Mouse (Mus musculus) activated CD4-positive, CD25-positive, alpha-beta regulatory T cell, adult 4 months (primary cell): ENCODE results near the gene Usp47. TPM values are rescaled to one million over a fixed set of nuclear protein-coding genes. Genes with fewer than 3 reads are reported as not detected.

Experiments used
- ATAC-seq: one replicate; pipeline ENCODE4 v1.8.0; 2017
- polyA plus RNA-seq, 2 experiments: library from polyadenylated mRNA; unstranded; fragments of 100-300 nt; shearing (Covaris generic); gene quantifications; one replicate each; pipeline ENCODE4 v1.2.1; 2017

Usp47 gene
- 10 to 100 TPM; 16.1 to 17.5 TPM for polyA plus RNA-seq

DNA sequence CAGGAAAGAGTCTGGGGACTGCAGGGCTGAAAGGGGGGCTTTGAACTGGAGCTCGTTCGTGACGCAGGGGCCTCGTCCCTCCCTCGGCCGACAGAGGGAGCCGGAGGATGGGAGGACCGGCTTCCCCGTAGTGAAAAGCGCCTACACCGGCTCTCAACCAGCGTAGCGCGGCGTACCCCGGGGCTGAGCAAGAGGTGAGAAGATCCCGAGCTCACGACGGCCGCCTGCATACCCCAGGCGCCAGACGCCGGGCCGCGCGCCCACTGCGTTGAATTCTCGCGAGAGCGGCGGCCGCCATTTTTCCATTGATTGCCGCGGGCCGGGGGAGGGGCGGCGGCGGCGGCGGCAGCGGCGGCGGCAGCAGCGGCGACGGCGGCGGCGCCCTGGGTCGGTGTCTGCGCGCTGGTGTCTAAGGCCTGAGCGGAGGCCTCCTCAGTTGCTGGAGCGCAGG, at the start of gene Usp47:
Usp47 (plus strand) TSS at position 355 of the 451 bp plus-strand sequence.
- ATAC-seq = peak; percentile 74

DNA sequence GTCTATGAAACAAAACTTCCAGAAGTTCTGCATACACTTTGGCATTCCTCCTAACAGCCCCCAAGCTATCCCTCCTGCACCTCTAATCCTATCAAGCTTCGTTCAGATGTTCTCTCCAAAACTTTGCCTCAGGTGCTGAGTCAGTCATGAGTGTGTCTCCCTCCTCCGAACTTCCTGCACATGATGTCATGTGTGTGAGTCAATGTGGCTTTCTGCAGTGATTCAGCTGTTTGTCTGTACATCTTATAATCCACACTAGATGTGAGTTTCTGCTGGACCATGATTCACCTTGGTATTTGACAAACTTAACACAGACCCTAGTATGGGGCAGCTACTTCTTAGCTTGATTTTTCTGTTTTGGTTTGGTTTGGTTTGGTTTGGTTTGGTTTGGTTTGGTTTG, 46.9 kb upstream of the Usp47 start:
- no peak for ATAC-seq

DNA sequence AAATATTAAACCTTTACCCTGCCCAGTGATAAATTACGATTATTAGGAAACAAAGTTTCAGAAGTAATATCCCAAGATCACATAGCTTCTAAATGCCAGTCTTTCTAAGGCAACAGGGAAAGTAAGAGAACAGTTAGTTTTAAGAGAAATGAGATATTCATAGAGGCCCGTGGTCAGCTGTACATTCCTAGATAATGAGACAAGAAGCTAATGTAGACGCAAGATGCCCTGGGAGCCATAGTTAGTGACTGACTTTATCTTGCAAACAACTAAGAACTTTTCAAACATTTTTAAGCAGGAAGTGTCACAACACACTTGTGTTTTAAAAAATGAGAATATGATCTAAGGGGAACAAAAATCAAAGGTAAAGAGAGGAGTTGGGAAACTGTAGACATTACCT, 45.4 kb upstream of the Usp47 start:
- ATAC-seq = no peak

DNA sequence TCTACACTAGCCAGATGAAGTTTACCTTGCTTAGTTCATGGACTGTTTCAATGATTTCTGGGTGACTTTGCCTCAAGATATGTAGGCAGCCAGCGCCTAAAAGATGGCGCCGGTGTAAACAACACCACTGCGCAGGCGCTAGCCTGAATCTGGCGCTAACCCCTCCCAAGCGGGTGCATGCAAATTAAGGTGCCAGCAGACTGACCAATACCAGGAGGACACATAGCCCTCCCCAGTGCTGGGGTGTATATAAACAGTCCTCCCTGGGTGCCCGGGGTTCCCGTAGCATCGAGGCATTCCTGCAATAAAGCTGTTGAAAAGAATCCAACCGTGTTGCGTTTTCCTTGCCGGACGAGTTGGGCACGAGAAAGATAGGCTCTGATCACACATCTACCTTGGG, 41.0 kb upstream of the Usp47 start:
- ATAC-seq = no peak

DNA sequence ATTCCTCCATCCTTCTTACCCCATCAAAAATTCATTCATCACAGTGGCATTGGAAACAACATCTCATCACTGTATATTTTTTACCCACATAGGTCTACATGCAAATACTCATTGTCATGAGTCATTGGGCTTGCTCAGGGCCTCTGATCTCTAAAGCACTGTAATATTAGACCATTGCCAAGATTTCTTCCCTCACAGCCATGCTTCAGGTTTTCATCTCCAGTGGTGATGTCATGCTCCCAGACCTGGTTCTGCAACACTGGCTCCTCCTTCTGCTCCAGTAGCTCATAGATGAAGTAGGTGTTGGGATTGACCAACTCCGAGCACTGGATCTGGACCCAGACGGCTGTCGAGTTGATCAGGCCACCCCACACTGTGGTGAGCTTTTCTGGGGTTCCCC, 38.8 kb upstream of the Usp47 start:
- ATAC-seq = no peak

DNA sequence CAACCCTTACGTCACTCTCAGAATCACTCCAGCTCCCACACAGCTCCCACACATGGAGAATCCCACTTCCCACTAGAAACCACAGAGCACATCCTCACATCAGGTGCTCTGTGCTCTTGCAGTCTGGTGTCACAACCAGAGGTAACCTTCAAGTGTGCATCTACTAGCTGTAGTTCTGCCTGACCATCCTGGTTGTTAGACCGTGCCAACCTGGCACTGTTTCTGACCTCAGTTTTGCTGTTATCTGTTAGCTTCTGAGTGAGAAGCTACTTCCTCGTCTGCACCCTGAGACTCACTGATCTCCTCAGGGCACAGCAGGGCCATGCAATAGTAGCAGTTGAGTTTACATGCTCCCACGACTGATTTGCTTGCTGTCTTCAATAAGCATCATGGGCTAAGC, 38.0 kb upstream of the Usp47 start:
- ATAC-seq = no peak

DNA sequence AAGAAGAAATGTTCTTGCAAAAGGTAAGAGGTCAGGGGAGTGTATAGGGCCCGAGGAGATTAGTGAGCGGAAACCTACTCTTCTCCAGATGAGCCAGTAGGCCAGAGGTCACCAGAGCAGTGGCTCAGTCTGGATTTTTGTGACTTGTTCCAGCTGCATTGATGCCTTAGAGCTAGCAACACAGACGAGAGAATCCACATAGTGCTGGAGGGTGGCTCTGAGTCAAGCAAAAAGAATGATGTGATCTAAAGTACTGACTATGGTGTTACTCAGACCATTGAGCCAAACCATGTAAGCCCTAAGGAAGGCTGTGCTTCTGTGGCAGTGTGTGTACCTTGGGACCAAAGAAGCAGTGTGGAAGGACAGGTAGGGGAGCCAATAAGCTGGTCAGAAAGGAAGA, 36.4 kb upstream of the Usp47 start:
- ATAC-seq = no peak

DNA sequence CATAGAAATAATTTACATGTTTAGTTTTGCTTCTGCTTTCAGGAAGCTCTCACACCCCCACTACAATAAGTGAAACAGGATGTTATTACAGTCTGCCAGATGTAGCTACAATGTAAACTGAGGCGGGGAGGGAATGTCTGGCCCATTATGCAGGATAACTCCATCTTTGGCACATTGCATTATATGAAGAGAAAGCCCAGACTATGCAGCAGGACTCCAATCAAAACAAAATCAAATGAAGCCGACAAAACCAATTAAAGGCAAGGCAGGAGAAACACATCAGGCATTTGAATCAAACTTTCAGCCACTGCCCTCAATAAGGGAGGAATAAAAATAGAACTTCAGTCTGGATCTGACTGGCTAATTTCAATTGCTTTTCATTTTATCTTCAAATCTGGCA, 25.9 kb upstream of the Usp47 start:
- no peak for ATAC-seq

DNA sequence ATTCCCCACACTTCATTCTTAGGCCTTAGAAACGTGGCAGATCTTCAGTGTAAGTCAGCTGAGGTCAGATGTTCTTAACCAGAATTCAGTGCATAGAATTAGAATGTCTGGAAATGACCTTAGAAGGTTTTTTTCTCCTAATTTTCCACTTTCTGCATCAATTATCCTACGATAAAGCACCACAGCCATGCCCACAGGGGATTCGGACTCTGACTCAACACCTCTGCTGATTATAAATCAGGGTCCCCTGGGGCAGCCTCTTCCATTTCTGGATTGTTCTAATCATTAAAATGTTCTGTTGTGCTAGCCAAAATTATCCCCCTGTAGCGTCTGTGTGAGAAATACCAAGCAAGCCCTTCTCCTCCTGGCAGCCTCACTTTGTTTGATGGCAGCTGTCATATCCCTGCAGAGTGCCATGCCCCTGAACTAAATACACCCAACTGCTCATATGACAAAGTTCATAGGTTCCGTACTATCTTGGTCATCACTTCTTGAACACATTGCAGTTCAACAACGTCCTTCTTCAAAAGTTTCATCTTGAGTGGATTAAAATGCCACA, 24.8 kb upstream of the Usp47 start:
- ATAC-seq = no peak

DNA sequence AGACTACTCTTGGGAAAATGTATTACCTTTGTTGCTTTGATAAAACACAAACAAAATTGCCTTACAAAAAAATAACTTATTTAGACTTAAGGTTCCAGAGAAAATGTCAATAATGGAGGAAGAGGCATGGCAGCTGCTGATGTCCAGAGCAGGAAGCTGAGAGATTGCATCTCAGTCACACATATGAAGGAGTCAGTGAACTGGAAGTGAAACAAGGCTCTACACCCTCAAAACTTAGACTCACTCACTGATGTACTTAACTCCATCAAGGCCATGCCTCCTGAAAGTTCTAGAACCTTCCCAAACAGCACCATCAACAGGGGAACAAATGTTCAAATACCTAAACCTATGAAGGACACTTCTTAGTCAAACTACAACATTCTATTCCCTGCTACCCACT, 23.9 kb upstream of the Usp47 start:
- ATAC-seq = no peak

DNA sequence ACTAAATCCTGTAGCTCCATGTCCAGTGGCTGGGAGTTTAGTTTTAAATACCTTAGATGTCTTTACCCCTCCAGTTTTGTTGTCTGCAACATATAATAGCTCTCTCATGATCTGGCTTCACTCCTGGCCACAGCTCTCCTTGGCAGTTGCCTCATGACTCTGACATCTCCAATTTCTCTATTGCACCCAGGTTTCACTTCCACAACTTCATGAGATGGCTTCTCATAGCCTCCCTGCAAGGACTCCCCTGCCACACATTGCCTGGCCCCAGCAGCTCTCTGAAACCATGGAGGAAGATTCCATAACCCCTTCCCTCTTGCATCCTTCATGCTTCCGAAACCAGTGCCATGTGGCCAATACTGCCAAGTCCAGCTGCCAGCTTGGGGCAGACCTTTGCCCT, 23.1 kb upstream of the Usp47 start:
- no peak for ATAC-seq

DNA sequence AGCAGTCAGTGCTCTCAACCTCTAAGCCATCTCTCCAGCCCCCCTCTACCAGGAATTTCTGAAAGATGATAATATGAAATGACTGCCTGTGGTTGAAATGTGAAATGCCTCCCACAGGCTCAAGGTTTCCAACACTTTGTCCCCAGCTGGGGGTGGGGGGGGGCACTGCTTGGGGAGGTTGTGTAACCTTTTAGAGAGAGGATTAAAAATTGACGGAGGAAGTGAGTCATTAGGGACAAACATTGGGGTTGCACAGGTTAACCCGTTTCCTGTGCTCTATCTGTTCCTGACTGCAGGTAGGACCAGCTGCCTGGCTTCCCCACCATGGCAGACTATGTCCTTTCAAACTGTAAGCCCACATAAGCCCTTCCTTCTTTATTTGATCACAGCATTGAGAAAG, 12.8 kb upstream of the Usp47 start:
- ATAC-seq = no peak

DNA sequence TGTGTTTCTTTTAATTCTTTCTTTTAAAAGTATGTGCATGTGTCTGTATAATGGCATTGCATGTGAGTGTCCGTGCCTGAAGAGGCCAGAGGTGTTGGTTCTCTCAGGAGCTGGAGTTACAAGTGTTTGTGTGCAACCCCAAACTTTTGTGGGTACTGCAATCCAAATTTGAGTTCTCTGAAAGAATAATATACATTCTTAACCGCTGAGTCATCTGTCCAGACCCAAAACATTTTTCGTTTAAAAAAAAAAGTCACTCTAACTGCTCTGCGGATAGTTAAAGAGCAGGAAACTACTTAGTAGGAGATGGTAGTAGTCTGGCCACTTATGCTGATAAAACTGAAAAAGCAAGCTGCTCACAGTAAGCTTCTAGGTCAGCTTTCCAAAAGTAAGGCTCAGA, 12.3 kb upstream of the Usp47 start:
- ATAC-seq = no peak

DNA sequence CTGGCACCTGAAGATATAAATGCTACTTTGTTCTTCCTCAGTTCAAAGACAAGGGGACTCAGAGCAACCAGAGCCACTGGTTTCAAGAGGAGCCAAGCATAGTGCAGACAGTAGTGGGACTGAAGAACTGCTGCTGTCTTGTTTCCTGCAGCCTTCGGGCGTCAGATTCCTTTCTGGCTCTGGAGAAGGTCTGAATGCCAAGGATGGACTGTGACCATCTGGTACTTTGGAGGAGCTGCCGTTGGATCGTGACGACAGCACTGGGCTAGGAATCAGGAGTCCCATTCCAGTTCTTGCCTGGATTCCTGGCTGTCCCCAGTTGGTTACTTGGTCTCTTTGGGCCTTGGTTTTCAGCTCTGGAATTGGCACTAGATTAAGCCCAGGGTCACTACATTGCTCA, 11.2 kb upstream of the Usp47 start:
- no peak for ATAC-seq

DNA sequence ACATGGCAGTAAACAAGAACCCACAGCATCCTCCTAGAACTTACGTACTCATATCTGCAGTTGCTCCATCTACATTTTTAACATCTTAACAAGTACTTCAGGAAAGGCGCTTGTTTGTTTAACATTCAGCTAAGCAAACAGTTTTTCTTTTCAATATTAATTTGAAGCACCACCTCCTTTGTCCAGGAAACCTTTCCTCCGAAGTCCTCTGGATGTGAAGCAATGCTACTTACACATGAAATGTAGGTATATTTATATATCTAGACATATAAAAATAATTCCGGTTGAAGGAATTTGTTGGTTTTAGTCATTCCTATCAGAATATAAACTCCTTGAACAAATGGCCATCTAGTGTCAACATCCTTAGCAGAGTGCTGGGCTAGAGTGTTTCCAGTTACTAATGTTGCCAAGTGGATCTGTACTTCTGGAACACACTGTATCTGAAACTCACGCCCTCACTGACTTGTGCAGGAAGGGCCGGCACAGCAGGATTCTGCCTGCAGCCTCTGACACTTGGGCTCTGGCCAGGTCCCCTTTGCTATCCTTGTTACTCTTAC, 10.6 kb upstream of the Usp47 start:
- no peak for ATAC-seq

DNA sequence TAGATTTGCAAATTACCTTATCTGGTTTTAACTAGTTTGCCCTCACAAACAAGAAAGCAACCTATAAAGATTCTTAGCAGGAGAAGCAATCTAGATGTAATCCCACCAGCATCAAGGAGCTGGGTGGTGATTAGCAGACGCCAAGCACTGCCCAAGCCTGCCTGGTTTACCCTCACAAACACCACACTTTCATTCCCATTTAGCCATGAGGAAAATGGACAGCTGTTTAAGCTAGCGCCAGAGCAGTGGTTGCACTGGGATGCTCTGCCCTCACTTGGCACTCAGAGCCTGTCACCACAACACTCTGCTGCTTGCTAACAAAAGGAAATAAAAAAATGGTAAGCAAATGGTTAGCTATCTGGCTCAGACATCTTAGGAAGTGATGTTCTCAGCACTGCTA, 9.2 kb upstream of the Usp47 start:
- no peak for ATAC-seq

DNA sequence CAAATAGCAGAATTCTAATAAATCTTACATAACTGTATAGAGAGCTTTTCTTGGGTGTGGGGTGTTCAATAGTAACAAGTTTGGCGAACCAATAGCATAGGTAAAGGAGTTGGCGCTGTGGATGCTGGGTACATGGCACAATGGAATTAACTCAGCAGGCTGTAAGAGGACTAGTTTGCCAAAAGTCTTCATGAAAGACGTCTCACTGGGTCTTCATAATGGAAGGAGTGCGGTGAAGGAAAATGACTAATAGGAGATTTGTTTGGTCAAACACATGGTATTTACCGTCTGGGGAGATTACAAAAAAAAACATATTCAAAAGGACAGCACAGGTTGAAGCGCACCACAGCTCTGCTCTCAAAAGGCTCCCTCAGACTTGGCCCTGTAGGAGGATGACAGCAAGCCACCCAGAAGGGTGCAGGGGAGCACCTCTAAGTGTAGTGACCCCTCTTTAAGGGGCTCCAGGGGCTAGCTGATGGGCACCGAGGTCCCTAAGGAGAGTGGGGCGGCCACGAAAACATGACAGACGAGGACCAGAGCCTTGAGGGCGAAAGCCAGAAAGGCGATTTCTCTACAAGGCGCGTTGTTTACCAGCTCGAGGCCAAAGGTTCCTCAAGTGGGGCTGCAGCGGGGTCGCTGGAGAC, 676 bp upstream of the Usp47 start:
- ATAC-seq = peak; percentile 2

DNA sequence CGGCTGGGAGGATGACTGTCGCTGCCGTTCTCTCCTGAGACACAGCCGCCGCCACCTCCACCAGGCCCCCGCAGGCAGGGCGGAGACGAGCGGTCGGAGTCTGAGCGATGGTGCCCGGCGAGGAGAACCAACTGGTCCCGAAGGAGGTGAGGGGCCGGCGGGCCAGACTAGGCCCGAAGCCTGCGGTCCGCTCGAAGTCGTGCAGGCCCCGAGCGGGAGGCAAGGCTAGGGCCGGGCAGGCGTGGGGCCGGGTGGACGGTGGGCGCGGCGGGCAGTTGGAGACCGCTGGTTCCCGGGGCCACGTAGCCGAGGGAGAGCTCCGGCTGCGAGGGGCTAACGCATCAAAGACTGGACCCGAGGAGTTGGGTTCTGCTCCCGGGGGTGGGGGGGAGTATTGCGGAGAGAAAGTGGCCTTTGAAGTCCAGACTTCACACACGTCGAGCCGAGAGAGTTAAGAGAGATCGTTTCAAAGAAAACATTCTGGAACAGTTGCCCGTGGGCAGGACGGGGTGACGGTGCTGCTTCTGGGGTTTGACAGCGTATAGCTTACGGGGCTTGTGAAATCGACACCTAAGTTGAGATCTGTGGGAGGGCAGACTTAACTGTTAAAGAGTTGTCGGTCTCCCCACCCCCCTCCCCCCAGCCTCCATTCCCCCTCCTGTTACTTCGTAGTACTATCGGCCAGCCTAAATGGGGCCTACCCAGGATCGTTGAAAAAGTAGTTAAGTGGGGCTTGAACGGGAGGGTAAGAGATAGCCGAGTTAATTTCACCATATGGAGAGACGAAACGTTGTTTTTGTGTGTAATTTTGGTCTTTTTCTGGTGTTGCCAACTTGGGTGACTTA, 519 bp downstream of the Usp47 start:
- peak; percentile 40 for ATAC-seq

DNA sequence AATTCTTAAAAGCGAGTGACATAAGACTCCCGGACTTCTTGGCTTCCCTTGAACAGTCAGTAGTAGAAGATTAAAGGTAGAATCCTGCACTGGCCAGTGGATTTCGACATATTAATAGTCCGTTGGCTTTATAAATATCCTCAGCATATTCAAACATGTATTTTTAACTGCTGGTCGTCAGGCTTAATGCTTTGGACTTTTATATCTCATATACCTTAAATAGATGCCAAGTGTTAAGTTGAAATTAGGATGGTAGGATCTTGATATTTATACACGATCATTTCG, 1.1 kb downstream of the Usp47 start:
- ATAC-seq = no peak

DNA sequence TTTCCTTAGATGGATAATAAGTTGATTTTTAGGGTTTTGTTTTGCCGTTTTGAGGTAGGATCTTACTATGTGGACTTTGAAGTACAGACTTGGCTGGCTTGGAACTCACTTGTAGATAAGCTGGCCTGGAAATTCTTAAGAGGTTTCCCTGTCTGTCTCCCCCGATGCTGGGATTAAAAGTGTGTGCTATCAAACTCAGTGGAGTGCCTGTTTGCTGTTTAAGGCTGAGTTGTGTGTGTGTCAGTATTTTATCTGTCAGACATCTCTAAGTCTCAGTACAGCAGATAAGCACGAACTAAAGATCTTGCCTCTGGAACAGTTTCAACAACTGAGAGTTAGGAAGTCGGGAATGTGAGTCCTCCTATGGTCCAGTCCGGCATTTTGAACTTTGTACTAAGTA, 1.6 kb downstream of the Usp47 start:
- ATAC-seq = no peak

DNA sequence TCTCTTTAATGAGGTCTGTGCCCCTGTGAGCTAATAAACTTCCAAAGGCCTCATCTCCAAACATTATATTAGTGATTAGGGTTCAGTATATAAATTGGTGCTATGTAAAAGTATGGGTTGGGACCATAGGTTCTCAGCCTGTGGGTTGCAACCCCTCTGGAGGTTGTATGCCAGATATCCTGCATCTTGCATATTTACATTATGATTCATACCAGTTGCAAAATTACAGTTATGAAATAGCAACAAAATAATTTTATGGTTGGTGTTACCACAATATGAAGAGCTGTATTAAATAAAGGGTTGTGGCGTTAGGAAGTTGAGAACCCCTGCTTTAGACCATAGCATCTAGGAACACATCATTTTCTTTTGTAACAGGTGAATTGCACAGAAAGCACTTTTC, 7.3 kb downstream of the Usp47 start:
- no peak for ATAC-seq

DNA sequence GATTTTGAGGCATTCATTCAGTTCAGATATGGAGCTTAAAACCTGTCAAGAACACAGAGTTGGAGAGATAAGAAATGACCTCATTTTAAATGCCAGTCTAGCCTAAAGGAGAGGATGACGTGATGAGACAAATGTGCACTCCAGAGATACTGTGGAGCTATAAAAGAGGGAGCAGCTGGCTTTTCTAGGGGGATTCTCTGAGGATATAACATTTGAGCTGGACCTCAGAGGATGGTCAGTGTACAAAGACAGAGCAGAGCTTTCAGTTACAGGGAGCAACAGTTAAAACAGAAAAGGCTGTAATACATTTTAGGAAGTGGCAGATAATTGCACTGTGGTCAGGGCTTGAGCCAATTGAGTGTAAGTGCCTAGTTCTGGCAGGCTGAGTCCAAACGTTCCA, 12.5 kb downstream of the Usp47 start:
- no peak for ATAC-seq

DNA sequence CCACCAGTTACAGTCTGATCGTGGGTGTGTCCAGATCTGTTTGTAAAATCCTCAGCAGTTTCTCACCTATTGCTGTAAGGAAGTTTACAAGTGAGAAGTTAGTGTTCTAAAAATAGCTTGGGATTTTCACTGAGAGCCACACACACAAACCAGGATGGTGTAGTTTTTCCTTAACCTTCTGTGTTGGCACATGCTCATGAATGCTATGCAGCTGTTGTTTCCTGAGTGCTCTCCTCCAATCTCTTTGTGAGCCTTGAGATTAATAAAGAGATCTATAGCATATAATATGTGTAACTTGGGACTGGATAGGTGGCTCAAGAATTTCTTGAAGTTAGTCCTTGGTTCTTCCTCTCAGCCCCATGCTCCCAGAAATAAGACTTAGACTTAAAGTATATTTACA, 13.3 kb downstream of the Usp47 start:
- no peak for ATAC-seq

DNA sequence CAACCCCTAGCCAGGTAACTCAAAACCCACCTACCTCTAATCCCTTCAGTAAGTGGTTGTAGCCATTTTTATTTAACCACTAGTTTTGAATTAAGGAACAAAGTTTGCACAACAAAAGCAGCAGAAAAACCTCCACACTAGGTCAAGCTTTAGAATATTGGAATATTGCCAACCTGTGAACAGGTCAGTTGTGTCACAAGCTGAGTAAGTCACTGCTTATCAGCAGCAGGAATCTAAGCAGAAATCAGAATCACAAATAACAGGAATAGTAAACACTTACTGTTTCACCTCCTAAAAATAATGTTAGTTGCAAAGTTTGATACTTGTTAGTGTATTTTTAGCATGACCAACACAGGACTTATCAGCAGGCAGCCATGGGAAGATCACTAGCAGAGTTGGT, 17.0 kb downstream of the Usp47 start:
- ATAC-seq = no peak
